Mouse (Mus musculus): ENCODE measurements around the gene 1110051M20Rik.

The 1110051M20Rik gene

DNA sequence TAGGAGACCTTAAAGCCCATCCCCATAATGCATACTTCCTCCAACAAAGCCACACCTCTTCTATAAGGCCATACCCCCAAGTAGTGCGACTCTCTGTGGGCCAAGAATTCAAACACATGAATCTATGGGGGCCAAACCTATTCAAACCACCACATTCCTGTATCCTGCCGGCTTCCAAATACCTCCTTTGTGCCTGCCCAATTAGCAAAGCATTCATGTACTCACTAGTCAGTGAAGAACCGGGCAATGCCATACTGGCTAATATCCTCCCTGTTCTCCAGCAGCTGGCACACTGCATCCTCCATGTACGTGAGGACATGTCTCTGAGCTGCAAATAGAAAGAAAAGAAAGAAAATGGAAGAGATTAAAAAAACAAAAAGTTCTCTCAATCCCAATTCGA is 22.9 kb downstream of the 1110051M20Rik start:
- DNase-seq (ENCODE audit: extremely low spot score), result no peak

DNA sequence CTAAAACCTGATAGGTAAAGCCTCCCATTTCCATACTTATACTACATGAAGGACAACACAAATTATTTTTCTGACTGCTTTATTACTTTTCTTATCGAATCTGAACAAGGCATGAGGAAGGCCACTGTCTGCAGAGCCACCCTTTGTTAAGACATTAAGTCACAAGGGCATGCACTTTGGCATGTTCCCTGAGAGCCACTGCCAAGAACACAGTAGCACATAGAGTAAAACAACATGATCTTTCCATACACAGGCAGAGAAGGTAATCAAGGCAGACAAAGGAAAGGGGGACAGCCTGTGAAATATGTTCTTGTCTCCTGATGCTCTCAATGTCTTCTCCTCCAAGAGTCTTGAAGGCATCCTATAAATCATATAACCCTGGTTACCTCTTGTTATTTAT is 30.7 kb downstream of the 1110051M20Rik start:
- no peak for DNase-seq (ENCODE audit: extremely low spot score)

- peak; percentile 16 for DNase-seq (ENCODE audit: extremely low spot score)
These were observed 32.1 kb downstream of the 1110051M20Rik start for GRCm38 (mm10) chr2:91412361-91412760.

DNA sequence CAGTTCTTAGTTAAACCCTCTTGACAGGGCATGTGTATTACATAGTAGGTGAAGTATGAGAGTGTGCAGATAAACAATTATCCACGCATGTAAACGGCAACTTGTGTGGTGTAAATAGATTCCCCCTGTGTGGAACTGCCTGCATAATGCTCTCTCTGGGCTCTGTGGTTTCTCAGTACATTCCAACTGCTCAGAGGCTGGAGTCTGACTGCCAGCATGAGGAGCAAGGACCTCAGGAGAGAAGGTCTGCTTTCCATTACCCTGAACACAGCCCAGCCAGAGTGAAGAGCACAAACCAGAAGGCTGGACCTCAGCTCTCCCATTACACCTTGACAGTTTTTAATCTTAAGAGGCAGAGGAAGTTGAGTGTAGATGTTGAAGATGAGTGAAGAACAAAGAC is 33.0 kb downstream of the 1110051M20Rik start:
- no peak for DNase-seq (ENCODE audit: extremely low spot score)

DNA sequence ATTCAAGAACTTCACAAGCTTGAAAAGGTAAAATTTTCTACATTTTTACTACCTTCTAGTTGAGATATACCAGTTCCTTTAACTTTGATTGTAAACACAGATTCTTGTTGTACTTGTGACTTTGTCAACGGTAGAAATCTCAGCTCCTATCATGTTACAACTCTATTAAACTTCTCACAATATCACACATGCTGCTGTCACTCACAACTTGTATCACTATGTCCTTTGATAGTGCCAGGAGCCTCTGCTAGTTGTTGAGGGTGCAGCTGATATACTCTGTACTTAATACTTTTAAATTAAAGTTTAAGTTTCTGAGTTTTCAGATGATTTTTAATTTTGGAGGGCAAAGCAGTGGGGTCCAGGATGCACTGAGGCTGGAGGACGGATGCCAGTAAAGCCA is 36.5 kb downstream of the 1110051M20Rik start:
- no peak for DNase-seq (ENCODE audit: extremely low spot score)

DNA sequence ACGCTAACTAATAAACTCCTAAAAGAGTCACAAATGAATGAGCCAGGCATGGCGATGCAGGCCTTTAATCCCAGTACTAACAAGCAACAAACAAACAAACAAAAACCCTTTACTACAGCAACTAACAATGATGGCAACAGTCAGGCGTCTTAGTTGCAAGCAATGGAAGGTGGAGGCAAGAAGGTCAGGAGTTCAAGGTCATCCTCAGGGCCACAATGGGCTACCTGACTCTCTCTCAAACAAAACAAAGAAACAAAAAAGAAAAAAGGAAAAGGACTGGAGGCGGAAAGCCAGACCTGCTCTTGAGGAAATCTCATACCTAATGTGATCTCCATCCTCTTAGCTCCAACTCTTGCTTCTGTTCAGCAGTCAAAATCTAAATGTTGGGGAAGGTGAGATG is 39.4 kb downstream of the 1110051M20Rik start:
- DNase-seq (ENCODE audit: extremely low spot score), result no peak

DNA sequence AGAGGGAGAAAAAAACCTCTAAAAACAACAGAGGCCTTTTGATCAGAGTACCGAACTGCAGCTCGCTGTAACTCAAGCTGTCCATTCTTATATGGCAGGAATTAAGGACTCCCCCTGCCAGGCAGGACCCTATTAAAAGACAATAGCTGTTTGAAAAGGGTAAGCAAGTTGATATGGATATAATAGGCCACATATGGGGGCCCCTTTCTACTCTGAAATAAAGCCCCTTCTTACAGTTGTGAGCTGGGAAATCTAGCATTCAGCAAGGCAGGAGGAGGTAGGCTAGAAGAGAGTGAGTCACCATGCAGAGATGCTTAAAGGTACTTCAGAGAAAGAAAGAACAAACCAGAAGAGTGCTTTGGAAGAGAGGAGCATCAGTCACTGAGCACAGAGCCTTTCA is 44.8 kb downstream of the 1110051M20Rik start:
- peak; percentile 10 for DNase-seq (ENCODE audit: extremely low spot score)

- no peak for DNase-seq (ENCODE audit: extremely low spot score)
These were observed 45.3 kb downstream of the 1110051M20Rik start for GRCm38 (mm10) chr2:91399168-91399567.

GRCm38 (mm10) chr2:91394078-91394477 is 50.4 kb downstream of the 1110051M20Rik start:
- no peak for DNase-seq (ENCODE audit: extremely low spot score)

GRCm38 (mm10) chr2:91388738-91389137 is 55.8 kb downstream of the 1110051M20Rik start:
- DNase-seq (ENCODE audit: extremely low spot score), result no peak

DNA sequence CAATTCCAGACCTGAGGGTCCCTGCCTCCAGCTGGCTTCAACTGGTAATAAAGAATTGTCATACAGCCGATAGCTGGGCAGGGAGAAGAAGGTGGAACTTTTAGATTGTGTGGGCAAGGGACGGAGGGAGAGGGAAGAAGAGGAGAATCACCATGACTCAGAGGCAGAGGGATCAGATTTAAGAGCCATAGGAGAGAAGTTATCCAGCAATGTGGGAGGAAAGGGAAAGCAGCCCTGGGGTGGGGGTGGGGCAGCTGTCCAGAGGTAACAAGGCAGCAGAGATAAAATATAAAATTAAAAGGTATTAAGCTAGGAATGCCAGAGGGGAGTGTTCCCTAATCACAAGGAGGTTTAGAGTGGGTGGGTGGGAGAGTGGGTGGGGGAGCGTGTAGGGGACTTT is 56.2 kb downstream of the 1110051M20Rik start:
- DNase-seq (ENCODE audit: extremely low spot score), result no peak

DNA sequence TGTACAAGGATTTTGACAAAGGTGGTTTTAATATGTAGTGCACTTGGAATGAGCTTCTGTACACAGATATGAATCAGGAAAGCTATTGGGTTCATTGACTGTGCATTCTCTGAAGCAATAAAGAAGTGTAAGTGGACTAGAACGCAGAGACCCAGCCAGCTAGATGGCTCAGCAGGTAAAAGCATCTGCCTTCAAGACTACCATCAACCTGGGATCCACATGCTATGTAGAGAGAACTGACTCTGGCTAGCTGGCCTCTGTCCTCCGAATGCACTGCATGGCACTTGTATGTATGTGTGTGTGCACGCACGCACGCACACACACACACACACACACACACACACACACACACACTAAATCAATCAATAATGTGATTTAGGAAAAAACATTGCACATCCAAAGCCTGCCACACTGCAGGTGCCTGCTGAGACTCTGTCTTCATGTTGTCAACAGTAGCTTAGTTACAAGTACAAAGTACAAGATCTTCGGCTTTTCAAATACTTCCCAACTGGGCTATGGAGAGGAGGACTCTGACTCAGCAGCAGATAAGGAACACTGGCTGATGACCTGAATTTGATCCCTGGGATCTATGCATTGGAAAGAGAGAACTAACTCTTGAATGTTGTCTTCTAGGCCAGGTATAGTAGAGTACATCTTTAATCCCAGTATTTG is 57.1 kb downstream of the 1110051M20Rik start:
- DNase-seq (ENCODE audit: extremely low spot score), result no peak

DNA sequence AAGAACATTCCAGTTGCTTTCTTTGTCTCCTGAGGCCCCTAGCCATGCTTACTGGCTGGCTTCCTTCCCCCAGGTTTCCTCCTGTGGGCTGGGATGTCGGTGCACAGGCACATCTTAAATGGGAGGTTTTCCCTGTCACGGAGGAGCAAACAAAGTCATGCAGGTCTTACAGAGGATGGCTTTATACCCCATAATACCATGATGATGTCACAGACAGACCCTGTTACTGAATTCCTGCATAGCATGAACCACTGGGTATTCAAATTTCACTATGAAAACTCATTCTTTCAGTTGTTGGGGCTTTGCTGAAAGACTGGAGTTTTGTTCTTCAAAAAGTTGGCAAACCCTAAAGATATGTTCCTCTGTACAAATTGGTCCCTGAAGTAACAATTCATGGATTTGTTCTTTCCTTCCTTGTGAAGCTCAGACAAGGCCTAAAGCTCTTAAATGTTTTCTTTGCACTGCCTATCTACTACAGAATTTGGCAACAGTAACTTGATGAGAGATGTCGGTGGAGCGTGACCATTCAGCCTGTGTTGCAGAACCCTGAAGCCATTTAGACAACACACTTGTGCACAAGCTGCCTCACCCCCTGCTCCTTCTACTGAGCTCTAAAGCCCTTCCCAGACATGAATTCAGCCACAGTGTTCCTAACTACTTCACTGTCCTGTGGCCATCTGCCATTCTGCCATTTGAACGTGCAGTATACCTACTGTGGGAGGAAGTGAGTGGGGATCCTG is 57.8 kb downstream of the 1110051M20Rik start:
- no peak for DNase-seq (ENCODE audit: extremely low spot score)

DNA sequence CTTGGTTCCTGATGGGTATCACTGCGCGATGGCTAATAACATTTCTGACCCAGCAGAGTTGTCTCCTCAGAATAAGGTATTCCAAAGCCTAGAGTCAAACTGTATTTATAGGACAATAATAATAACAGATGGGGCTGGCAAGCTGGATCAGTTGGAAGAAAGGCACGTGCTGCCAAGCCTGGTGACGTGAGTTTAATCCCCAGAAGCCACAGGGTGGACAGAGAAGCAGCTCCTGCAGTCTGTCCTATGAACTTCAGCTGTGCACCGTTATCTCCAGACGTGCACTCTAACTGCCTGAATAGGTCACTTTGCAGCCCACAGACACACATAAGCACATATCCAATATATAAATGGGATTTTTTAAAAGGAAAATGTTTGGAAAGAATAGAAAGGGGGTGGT is 61.2 kb downstream of the 1110051M20Rik start:
- no peak for DNase-seq (ENCODE audit: extremely low spot score)

DNA sequence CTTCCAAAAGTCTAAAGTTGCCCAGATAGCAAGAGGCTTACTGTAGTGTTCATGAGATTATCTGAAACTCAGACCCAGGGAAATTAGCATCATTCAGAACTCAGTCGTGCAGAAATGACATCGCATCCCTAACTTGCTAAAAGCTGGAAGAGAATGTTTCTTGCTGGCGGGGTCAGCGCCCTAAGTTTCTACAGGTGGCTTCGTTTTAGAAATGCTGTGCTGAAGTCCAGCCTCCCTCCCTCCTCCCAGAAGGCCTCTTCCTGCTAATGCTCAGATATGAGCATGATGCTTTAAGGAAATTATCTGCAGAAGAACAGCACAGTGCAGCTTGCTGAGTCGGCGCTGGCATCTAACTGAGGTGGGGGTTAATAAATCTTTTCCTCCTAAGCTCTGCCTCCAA is 67.5 kb downstream of the 1110051M20Rik start:
- DNase-seq (ENCODE audit: extremely low spot score), result no peak

- DNase-seq (ENCODE audit: extremely low spot score), result no peak
These were observed 74.2 kb downstream of the 1110051M20Rik start for GRCm38 (mm10) chr2:91370314-91370713.

- no peak for DNase-seq (ENCODE audit: extremely low spot score)
These were observed 81.2 kb downstream of the 1110051M20Rik start for GRCm38 (mm10) chr2:91363272-91363671.

DNA sequence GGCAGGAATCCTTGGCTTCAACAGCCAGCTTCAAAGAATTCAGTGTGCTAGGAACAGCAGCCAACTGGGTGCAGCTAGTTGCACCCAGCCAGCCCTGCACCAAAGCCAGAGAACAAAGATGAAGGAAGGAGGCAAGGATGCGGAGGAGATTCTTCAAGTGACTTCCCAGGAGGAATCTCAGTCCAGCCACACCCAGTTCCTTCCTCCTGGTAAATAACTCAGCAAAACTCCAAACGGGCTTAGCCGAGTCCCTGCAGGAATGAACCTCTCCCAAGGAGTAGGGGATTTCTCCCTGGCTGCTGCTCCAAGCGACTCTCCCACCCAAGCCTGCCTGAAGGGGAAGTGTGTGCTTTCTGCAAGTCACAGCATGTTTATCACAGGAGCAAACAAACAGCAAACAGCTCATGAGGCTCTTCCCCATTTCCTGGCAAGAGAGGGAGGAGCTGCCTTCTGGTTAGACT is 83.4 kb downstream of the 1110051M20Rik start:
- DNase-seq (ENCODE audit: extremely low spot score), result no peak

GRCm38 (mm10) chr2:91355767-91356166 is 88.7 kb downstream of the 1110051M20Rik start:
- no peak for DNase-seq (ENCODE audit: extremely low spot score)

GRCm38 (mm10) chr2:91354727-91355403 is 89.6 kb downstream of the 1110051M20Rik start:
- DNase-seq (ENCODE audit: extremely low spot score), result no peak

GRCm38 (mm10) chr2:91353854-91354253 is 90.7 kb downstream of the 1110051M20Rik start:
- no peak for DNase-seq (ENCODE audit: extremely low spot score)

- DNase-seq (ENCODE audit: extremely low spot score), result no peak
These were observed 92.7 kb downstream of the 1110051M20Rik start for GRCm38 (mm10) chr2:91351841-91352240.

DNA sequence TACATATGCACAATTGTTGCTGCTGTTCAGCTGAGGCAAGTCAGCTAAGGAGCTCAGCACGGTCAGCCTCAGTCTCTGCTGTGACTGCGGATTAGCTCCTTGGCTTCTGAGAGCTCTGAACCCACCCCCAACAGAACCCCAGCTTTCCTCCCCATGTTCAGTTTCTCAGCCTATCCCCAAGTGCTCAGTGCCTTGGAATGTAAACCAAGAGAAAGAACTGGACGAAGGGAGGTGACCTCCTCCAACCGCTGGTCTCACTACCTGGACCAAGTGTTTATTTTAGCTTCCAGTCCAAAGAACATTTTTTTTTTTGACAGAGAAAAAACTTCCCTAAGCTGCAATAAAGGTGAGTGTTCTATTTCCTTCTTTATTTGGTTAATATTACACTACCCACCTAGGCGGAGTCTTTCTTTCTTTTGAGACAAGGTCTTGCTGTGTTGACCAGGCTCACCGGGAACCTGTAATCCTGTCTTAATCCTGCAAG is 94.5 kb downstream of the 1110051M20Rik start:
- DNase-seq (ENCODE audit: extremely low spot score), result no peak

Measured in embryo, embryonic 9.5 days (tissue).